Mouse (Mus musculus): ENCODE measurements at regions not wholly inside any gene's neighbourhood (a gene's known extent, or its start where the extent isn't known, plus 50 kb on each side); places are given as distances from the start of the nearest gene placed in this dataset.

DNA sequence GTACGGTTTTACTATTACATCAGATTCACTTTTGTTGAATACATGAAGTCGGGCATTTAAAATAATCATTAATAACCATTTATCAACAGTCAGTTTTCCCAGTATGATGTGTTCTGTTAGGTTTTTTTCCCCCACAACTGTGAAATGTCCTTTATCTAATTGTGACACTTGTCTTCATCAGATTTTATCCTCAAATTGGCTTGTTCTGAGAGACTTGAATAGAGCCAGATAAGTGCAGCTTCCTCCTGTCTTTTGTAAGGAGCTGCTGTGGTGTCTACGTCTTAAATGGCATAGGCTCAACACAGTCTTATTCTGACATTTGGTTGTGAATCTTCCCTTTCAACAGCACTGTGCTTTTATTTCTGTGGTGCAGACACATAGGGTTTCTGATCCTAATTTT, 206.8 kb upstream of the Itga1 start:
- no peak for TF ChIP-seq CTCF (IDR thresholded peaks at IDR 0.05; ENCODE audit: borderline replicate concordance, insufficient read depth, low read depth, low read length)
- no peak for TF ChIP-seq POLR2A (IDR thresholded peaks at IDR 0.05; ENCODE audit: borderline replicate concordance, insufficient read depth, low read length)

Measured in cerebellum, adult 2 months (tissue).